Mouse (Mus musculus) retina, postnatal 7 days (tissue): ENCODE measurements around the gene Gm8922.
"Not testable (repeated sequence)": the region's sequence is repeated elsewhere in the genome, so short reads cannot be mapped to it uniquely, and the experiment has no call there.

Experiments
- DNase-seq: peaks from one replicate; pipeline ENCODE4 v3.0.0-alpha.2; 2012; ENCODE audit warnings: low read depth, low spot score

The Gm8922 gene

DNA sequence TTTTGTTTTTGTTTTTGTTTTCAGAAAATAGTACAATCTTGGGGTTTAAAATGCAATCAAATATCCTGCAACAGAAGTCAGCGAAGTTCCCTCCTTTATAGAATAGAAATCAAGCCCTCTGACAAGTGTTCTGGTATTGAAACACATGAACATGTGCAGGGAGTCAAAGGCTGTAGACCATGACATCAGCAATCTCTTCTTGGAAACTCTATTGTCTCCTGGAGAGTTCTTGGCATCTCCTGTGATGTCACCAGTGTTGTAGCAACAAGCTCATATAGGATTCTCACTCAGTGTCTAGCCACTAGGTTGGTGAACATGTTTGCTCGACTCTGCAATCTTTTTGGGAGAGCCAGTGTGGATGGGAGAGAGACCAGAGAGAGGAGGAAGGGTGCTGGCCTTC is at the start of gene Gm8922:
Gm8922 (plus strand) TSS at position 301 of the 400 bp plus-strand sequence.
- not testable (repeated sequence) for DNase-seq
